Mouse (Mus musculus): Measurements from ENCODE around the gene Glis1. TPM values are rescaled to one million over a fixed set of nuclear protein-coding genes. Genes with fewer than 3 reads are reported as not detected.

The Glis1 gene
- total RNA-seq, 2 experiments from 2014 or later, result 0.15 to 0.25 TPM

GRCm38 (mm10) chr4:107515626-107516025 lies 81.2 kb downstream of the Glis1 start:
- no peak for DNase-seq

- DNase-seq, result no peak
Observed at GRCm38 (mm10) chr4:107518766-107519165, 84.4 kb downstream of the Glis1 start.

DNA sequence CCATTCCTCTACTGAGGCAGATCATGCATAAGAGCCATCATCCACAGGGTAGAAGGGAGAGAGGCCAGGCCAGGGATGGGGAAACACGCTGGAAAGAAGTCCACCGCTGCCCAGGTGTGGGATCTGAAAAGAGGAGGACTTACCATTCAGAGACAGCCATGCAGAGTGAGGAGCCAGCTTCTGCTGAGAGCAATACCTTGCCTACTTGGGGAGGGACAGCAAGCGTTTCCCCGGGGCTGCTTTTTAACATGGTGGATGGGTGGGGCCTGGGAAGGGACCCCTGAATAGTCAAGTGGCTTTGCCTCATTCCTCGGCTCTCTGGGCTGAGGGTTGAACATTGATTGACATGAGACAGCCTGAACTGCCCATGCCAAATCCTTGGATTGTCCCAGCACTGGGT lies 85.7 kb downstream of the Glis1 start:
- no peak for DNase-seq

DNA sequence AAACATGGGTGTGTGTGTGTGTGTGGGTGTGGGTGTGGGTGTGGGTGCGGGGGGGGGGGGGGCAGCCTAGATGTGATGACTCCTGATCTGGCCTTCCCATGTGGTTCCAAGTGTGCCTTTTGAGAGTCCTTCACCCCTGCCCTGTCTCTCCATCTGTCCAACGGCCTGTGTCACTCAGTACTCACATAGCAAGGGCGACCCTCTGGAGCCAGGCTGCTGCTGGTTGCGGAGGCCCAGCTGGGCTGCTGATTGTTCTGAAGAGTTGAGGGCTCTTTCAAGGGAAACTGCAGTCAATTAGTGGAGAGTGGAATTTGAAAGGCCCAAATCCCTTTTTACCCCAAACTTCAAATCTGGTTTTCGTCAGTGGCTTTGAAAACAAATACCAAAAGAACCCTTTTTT lies 86.4 kb downstream of the Glis1 start:
- DNase-seq, result no peak

GRCm38 (mm10) chr4:107523607-107524151 lies 89.3 kb downstream of the Glis1 start:
- DNase-seq, result no peak

DNA sequence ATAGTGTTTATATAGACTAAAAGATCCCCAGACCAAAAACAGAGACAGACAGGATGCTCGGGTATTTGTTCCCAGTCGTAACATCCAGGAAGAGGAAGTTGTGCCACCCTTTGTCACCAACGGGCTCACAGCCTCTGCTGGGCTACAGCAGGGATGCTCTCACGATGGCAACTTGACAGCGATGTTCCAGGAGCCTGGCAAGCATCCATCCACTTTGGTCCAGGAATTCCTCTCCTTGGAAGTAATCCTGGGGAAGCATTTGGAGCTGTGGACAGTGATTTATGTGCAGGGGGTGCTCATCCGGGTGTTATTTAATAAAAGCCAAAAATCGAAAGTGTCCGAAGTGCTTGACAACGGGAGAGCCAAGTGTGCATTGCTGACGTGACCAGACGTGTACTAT lies 100.7 kb downstream of the Glis1 start:
- no peak for DNase-seq

- no peak for DNase-seq
Observed at GRCm38 (mm10) chr4:107538116-107538515, 103.7 kb downstream of the Glis1 start.

DNA sequence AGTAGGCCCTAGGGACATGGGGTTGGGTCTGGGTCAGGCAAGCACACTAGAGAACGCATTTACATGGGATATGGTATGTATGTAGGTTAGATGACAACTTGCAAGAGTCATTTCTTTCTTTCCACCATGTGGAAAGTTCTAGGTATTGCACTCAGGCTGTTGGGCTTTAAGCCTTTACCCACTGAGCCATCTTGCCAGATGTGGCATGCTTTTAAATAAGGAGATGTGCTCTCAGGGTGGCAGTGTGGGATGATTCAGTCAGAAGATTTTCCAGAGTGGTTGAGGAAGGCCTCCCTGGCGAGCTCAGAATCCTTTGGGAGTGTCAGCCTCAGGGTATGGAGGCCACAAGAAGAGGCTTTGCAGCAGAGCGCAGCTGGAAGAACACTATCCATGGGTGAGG lies 104.2 kb downstream of the Glis1 start:
- no peak for DNase-seq

DNA sequence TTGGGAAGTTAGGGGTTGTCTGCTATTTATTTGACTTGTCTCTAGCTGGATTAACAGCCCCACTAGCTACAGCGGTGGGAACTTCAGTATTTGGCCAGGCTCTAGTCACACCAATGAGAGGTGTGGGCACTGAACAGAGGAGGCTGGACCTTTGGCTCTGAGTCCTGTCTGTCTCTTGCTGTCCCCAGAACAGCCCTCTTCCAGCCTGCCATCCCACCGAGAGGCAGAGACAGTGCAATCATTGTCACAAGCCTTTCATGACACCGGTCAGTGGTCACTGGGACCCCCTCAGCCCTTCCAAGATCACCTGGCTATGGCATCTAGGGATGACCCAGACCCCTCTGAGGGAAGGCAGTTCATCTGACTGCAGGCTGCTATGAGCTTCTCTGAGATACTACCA lies 104.6 kb downstream of the Glis1 start:
- no peak for DNase-seq

DNA sequence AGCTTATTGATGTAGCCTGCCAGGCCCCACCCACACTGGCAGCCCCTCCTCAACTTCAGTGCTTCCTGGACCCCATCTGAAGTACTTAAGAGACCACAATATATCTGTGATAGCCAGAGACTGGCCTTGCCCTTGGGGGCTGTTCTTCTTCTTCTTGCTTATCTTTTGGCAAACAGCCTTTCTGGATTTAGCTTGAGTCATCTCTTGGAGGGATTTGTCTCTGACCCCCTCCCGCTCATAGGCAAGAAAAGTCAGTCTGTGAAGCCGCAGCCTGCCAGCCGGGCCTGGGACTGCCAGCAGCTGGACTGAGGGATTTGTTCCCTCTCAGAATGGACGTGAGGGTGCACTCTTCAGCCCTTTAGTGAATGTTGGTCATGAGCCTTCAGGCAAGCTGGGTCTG lies 107.4 kb downstream of the Glis1 start:
- DNase-seq, result no peak

GRCm38 (mm10) chr4:107544843-107545242 lies 110.5 kb downstream of the Glis1 start:
- no peak for DNase-seq

GRCm38 (mm10) chr4:107545726-107546125 lies 111.3 kb downstream of the Glis1 start:
- no peak for DNase-seq

- no peak for DNase-seq
Observed at GRCm38 (mm10) chr4:107546525-107546924, 112.1 kb downstream of the Glis1 start.

DNA sequence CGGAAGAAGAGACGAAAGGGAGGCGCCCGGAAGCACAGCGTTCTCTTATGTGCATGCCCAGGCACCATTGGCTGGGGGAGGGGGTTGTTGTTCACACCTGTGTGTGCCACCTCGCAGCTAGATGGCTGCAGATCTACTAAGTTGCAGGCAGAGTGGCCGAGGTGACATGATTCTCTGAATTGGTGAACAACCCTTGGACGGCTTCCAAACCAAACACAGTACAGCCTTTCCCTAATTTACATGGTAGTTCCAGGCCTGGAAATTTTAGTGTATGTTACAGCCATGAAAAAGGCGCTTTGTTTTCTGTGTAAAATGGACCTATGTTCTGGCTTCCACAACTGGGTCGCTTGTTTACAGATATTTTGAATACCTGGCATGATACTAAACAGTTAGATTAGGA lies 115.7 kb downstream of the Glis1 start:
- no peak for DNase-seq

- no peak for DNase-seq
Observed at GRCm38 (mm10) chr4:107550546-107550945, 116.2 kb downstream of the Glis1 start.

- DNase-seq, result peak; percentile 25 to 36
Observed at GRCm38 (mm10) chr4:107552696-107553095, 118.3 kb downstream of the Glis1 start.

- no peak for DNase-seq
Observed at GRCm38 (mm10) chr4:107553774-107554173, 119.4 kb downstream of the Glis1 start.

- DNase-seq, result no peak
Observed at GRCm38 (mm10) chr4:107558801-107559200, 124.4 kb downstream of the Glis1 start.

GRCm38 (mm10) chr4:107561056-107561455 lies 126.7 kb downstream of the Glis1 start:
- DNase-seq, result no peak

GRCm38 (mm10) chr4:107568159-107568558 lies 133.8 kb downstream of the Glis1 start:
- no peak for DNase-seq

- no peak for DNase-seq
Observed at GRCm38 (mm10) chr4:107568881-107569443, 134.6 kb downstream of the Glis1 start.

GRCm38 (mm10) chr4:107570329-107571014 lies 136.1 kb downstream of the Glis1 start:
- DNase-seq, result no peak

GRCm38 (mm10) chr4:107575781-107576180 lies 141.4 kb downstream of the Glis1 start:
- DNase-seq, result no peak

DNA sequence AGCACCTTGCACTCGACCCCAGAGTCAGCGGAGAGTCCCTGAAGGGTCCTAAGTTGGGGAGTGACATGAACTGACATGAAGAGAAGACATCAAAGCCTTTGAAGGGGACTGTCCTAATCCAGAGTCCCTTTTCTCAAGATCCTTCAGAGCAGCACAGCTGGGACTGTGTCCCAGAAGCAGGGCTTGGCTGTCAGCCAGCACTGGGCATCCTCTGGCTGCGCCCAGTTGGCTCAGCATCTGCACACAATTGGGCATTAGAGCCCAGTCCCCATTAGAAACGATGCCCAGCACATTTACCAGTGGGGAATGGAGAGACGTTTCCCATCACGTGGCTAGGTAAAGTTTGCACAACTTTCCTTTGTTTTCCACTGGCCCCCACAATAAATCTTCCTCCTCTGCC lies 142.4 kb downstream of the Glis1 start:
- DNase-seq, result peak in 1 of 2 experiments; percentile 4
